Mouse (Mus musculus): ENCODE data around the gene Spg11.
A peak's percentile ranks its signal among the peaks of the same experiment; 100 is the strongest.

GRCm38 (mm10) chr2:122069922-122070321, 48.3 kb downstream of the Spg11 start:
- peak; percentile 74 for TF ChIP-seq CTCF (IDR thresholded peaks at IDR 0.05; ENCODE audit: low read depth, low read length)
- no peak for TF ChIP-seq POLR2AphosphoS5 (IDR thresholded peaks at IDR 0.05; ENCODE audit: insufficient replicate concordance, low read depth, low read length)
- no peak for TF ChIP-seq TAL1 (conservative IDR thresholded peaks at IDR 0.05; ENCODE audit: low read depth, low read length)
- no peak for TF ChIP-seq GATA1 (IDR thresholded peaks at IDR 0.05; ENCODE audit: borderline replicate concordance, low read length)
